Mouse (Mus musculus) midbrain, embryonic 16.5 days (tissue): ENCODE results near the gene Mis18bp1. TPM values are rescaled to one million over a fixed set of nuclear protein-coding genes. Genes with fewer than 3 reads are reported as not detected.
"Not testable (repeated sequence)": the region's sequence is repeated elsewhere in the genome, so short reads cannot be mapped to it uniquely, and the experiment has no call there.

Experiments used
- ATAC-seq: fragments of 200-750 bp; cut with Nextera tagmentation; 2 replicates; pipeline ENCODE4 v1.8.0; 2017; ENCODE audit warnings: moderate TSS enrichment
- H3K27ac ChIP-seq: fragments of 300-500 bp; sonication (generic); 2 replicates; pipeline ENCODE4 v1.5.1; 2014; ENCODE audit warnings: mild to moderate bottlenecking, low read length, mixed read lengths
- H3K27me3 ChIP-seq: fragments of 300-500 bp; sonication (generic); 2 replicates; pipeline ENCODE4 v1.6.1; 2014; ENCODE audit warnings: low read depth, low read length, mixed read lengths; ENCODE audit not compliant: control insufficient read depth, insufficient read depth
- H3K36me3 ChIP-seq: fragments of 300-500 bp; sonication (generic); 2 replicates; pipeline ENCODE4 v1.6.1; 2014; ENCODE audit warnings: mild to moderate bottlenecking, low read length, moderate library complexity, mixed read lengths; ENCODE audit not compliant: control insufficient read depth, insufficient read depth
- H3K4me1 ChIP-seq: fragments of 300-500 bp; sonication (generic); 2 replicates; pipeline ENCODE4 v1.6.1; 2014; ENCODE audit warnings: mild to moderate bottlenecking, low read length, mixed read lengths; ENCODE audit not compliant: control insufficient read depth, insufficient read depth
- H3K4me2 ChIP-seq: fragments of 300-500 bp; sonication (generic); 2 replicates; pipeline ENCODE4 v1.6.1; 2014; ENCODE audit warnings: mild to moderate bottlenecking, low read length, mixed read lengths
- H3K4me3 ChIP-seq: fragments of 300-500 bp; sonication (generic); 2 replicates; pipeline ENCODE4 v1.5.1; 2014; ENCODE audit warnings: low read depth, mild to moderate bottlenecking, low read length, moderate library complexity, mixed read lengths
- H3K9ac ChIP-seq: fragments of 300-500 bp; sonication (generic); 2 replicates; pipeline ENCODE4 v1.6.1; 2014; ENCODE audit warnings: low read depth, low read length, mixed read lengths
- H3K9me3 ChIP-seq: fragments of 300-500 bp; sonication (generic); replicated peaks from 2 replicates; pipeline ENCODE4 v1.6.1; 2014; ENCODE audit warnings: mild to moderate bottlenecking, low read length, mixed read lengths; ENCODE audit not compliant: control insufficient read depth, poor library complexity, severe bottlenecking
- WGBS: fragments of 180-500 bp; shearing (Covaris S2); extraction: QIAGEN DNeasy Blood & Tissue Kit; methylation state at CpG from one replicate; pipeline ENCODE4 v1.1.7; 2014; 5-methylcytosine and 5-hydroxymethylcytosine counted together
- polyA plus RNA-seq: library from polyadenylated mRNA; unstranded; fragments of >200 nt; fragmentation: Nextera tagmentation; extraction: Ambion mirVana; gene quantifications from 2 replicates; pipeline ENCODE4 v1.2.1, GENCODE M21; 2015

The Mis18bp1 gene
- polyA plus RNA-seq, 1 experiment from 2014 or later: 5.5 TPM

- H3K36me3 ChIP-seq, H3K4me3 ChIP-seq, ATAC-seq, H3K27me3 ChIP-seq, H3K27ac ChIP-seq, H3K9me3 ChIP-seq, H3K4me2 ChIP-seq, H3K9ac ChIP-seq, H3K4me1 ChIP-seq: not testable (repeated sequence)
- 93% methylated on average over 4 of the region's 4 CpGs for WGBS
These were observed 36.3 kb downstream of the Mis18bp1 start for GRCm38 (mm10) chr12:65136121-65136520.

- H3K27me3 ChIP-seq: no peaks in the 10 kb centered on the region
- no peak for ATAC-seq
- H3K36me3 ChIP-seq: peaks cover 17% of the 10 kb centered on the region
- no peak overlapping the region for H3K27ac ChIP-seq
- H3K4me3 ChIP-seq: no peak overlapping the region
- no peak overlapping the region for H3K9ac ChIP-seq
- no peaks in the 10 kb centered on the region for H3K4me1 ChIP-seq
- H3K4me2 ChIP-seq: no peak overlapping the region
- H3K9me3 ChIP-seq: no peaks in the 10 kb centered on the region
- WGBS: 93% methylated on average over 5 of the region's 5 CpGs
These were observed 53.0 kb downstream of the Mis18bp1 start for GRCm38 (mm10) chr12:65119451-65119850.

- Histone ChIP-seq H3K4me1 (no peaks in the 10 kb centered on the region), H3K4me3 (no peak overlapping the region), H3K27me3 (no peaks in the 10 kb centered on the region), H3K36me3 (peaks cover 18% of the 10 kb centered on the region), H3K9ac (no peak overlapping the region), H3K27ac (no peak overlapping the region), H3K4me2 (no peak overlapping the region), H3K9me3 (no peaks in the 10 kb centered on the region)
- no peak for ATAC-seq
- WGBS: 88% methylated on average over 7 of the region's 7 CpGs
These were observed 53.4 kb downstream of the Mis18bp1 start for GRCm38 (mm10) chr12:65118968-65119367.

GRCm38 (mm10) chr12:65114978-65115377 lies 57.4 kb downstream of the Mis18bp1 start:
- H3K4me2 ChIP-seq, H3K4me3 ChIP-seq, ATAC-seq, H3K9ac ChIP-seq, H3K36me3 ChIP-seq, H3K4me1 ChIP-seq, H3K27ac ChIP-seq, H3K9me3 ChIP-seq, H3K27me3 ChIP-seq: not testable (repeated sequence)
- WGBS: 95% methylated on average over 3 of the region's 3 CpGs

GRCm38 (mm10) chr12:65113925-65114324 lies 58.5 kb downstream of the Mis18bp1 start:
- ATAC-seq: no peak
- H3K27ac ChIP-seq: no peak overlapping the region

GRCm38 (mm10) chr12:65112811-65113210 lies 59.6 kb downstream of the Mis18bp1 start:
- H3K4me2 ChIP-seq: no peak overlapping the region
- H3K27me3 ChIP-seq: no peaks in the 10 kb centered on the region
- WGBS: 96% methylated on average over 1 of the region's 1 CpGs
- H3K9ac ChIP-seq: no peak overlapping the region
- H3K27ac ChIP-seq: no peak overlapping the region
- no peak for ATAC-seq
- no peaks in the 10 kb centered on the region for H3K9me3 ChIP-seq
- H3K4me1 ChIP-seq: no peaks in the 10 kb centered on the region
- H3K4me3 ChIP-seq: no peak overlapping the region
- H3K36me3 ChIP-seq: peaks cover 7% of the 10 kb centered on the region; the same call in 1 of the 2 replicates

More at GRCm38 (mm10) chr12:65113925-65114324, 58.5 kb downstream of the Mis18bp1 start:
- WGBS: 92% methylated on average over 4 of the region's 4 CpGs
- Histone ChIP-seq H3K27me3 (no peaks in the 10 kb centered on the region), H3K9me3 (no peaks in the 10 kb centered on the region), H3K9ac (no peak overlapping the region), H3K36me3 (peaks cover 7% of the 10 kb centered on the region; the same call in 1 of the 2 replicates), H3K4me3 (no peak overlapping the region), H3K4me2 (no peak overlapping the region), H3K4me1 (no peaks in the 10 kb centered on the region)

GRCm38 (mm10) chr12:65111503-65111902 lies 60.9 kb downstream of the Mis18bp1 start:
- Histone ChIP-seq H3K9ac (no peak overlapping the region), H3K27ac (no peak overlapping the region), H3K4me3 (no peak overlapping the region), H3K27me3 (no peaks in the 10 kb centered on the region), H3K4me2 (no peak overlapping the region), H3K4me1 (no peaks in the 10 kb centered on the region), H3K9me3 (no peaks in the 10 kb centered on the region), H3K36me3 (peaks cover 9% of the 10 kb centered on the region)
- ATAC-seq: no peak
- 87% methylated on average over 3 of the region's 3 CpGs for WGBS

GRCm38 (mm10) chr12:65108746-65109145 lies 63.7 kb downstream of the Mis18bp1 start:
- no peak for ATAC-seq
- Histone ChIP-seq H3K4me3 (no peak overlapping the region), H3K27me3 (no peaks in the 10 kb centered on the region), H3K9ac (no peak overlapping the region), H3K4me1 (no peaks in the 10 kb centered on the region), H3K36me3 (peaks cover 17% of the 10 kb centered on the region), H3K9me3 (no peaks in the 10 kb centered on the region), H3K4me2 (no peak overlapping the region), H3K27ac (no peak overlapping the region)
- 56% methylated on average over 1 of the region's 1 CpGs for WGBS
